Mouse (Mus musculus) NIH3T3 (cell line): ENCODE results near the gene Shisal2a.
A peak's percentile ranks its signal among the peaks of the same experiment; 100 is the strongest.

Experiments used
- DNase-seq: peaks from one replicate; pipeline ENCODE4 v3.0.0-alpha.2; 2012; ENCODE audit warnings: low read depth

Shisal2a gene

DNA sequence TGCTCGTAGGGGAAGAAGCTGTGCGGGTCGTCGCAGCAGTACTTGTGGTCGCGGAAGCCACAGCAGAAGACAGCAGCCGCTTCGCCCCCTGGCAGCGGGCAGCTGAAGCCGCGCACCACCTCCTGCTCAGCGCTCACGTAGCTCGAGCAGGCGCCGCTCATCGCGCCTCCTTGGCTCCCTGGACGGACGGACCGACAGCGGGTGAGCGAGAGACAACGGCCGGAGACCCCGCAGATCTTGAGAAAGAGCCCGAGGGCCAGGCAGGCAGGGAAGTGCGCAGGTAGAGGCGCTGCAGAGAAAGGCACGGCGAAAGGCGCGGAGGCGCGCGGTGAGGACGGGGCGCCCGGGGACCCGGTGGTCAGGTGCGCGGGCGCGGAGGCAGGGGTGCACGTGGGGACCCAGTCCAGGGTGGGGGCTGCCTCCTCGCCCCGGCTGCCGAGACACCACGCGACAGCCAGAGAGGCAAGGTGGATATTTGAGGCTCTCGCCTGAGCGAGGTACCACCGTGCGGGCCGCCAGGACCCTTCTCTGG lies at the start of gene Shisal2a:
TSS of gene Shisal2a (minus strand) at position 167 of the 532 bp plus-strand sequence.
- DNase-seq, result no peak

- DNase-seq, result no peak
These were observed 48.4 kb upstream of the Shisal2a start for GRCm38 (mm10) chr4:108431561-108431936.

DNA sequence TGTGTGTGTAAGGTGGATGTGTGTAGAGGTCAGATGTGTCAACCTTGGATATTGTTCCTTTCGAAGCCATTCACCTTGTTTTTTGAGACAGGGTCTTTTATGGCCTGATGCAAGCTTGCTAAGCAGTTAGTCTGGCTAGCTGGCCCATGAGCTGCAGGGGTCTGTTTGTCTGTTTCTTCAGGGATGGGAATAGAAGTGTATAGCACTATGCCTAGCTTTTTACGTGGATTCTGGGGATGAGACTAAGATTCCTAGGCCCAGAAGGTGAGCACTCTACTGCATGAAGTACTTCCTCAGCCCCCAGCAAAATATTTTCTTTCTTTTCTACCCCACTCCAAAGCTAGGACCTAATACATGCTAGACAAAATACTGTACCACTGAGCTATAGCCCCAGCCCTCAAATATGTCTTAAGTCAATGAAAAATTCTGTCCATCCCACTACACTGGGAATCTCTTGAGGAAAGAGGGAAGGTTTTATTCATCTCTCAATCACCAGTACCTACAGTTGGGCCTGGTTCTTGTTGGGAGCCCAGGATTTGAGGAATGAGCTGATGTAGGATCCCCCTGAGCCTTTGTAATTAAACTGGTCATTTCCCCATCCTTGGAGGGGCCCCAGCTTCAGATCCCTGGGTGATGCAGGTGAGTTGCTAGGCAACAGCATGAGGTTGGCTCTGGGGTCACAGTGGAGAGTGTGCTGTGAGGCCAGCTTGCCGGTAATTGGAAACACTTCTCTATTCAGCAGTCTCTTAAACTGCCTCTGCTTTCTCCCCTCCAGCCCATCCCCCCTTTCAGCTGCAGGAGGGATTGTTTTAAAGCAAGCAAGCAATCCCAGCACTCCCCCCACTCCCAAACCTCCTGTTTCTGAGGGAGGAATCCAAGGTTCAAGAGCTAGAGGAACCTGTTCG lies 47.8 kb upstream of the Shisal2a start:
- peak; percentile 13 for DNase-seq

DNA sequence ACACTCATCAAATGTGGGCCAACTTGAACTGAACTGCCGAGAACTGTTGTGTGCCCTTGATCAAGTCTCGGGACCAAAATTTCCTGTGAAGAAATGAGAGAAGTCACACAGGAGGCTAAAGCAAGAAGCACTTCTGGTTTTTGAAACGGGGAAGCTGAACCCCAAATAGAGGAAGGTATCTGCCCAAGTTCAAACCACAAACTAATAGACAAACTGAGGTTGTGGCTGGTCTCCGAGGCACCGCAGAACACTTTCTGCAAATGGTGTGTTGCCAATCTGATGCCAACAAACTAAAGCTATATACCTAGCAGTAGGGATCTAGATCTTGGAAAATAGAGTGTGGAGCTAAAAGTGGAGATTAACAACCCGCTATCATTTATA lies 45.2 kb upstream of the Shisal2a start:
- no peak for DNase-seq

- no peak for DNase-seq
These were observed 44.7 kb upstream of the Shisal2a start for GRCm38 (mm10) chr4:108427719-108428340.

DNA sequence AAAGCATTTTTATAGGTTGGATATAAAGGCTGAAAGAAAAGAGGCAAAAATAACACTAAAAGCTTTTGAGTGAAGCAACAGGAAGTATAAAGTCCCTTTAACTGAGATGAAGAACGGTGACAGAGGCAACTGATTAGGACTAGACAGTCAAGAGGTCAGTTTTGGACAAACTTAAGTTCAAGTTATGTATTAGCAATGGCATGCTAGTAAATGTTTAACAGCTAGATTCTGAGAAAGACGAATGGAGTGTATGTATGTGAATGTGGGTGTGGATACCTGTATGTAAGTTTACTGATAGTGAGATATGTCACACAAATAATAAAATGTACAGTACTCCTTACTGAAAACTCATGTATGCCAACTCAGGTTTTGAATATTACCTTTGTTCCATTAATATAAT lies 41.4 kb upstream of the Shisal2a start:
- no peak for DNase-seq

- DNase-seq, result no peak
These were observed 24.5 kb upstream of the Shisal2a start for GRCm38 (mm10) chr4:108407621-108408020.

DNA sequence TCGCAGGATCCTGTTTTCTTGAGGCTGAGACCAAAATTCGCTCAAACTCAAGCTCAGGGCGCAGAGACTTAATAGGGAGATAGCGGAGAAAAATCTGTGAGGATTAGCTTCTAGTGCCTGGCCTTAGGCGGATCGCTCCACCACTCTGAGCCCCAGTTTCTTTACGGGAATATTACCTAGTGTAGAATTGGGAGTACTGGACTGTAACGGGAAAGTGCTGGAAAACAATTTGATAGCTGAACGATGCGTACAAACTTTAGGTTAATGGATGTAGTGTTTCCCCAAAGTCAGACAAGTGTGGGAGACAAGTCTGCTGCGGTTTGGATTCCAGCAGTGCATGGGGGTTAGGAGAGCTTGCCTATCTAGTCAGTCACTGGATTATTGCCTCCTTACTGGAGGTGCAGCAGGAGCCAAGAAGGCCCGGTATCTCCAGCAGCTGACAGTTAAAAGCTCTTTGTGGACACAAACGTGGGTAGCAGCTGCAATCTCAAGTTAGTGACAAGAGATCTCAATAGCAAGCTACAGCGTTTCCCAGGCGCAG lies 23.8 kb upstream of the Shisal2a start, which contains the start of gene Gpx7:
TSS of gene Gpx7 (minus strand) at position 101 of the 541 bp plus-strand sequence.
- DNase-seq, result peak; percentile 29

DNA sequence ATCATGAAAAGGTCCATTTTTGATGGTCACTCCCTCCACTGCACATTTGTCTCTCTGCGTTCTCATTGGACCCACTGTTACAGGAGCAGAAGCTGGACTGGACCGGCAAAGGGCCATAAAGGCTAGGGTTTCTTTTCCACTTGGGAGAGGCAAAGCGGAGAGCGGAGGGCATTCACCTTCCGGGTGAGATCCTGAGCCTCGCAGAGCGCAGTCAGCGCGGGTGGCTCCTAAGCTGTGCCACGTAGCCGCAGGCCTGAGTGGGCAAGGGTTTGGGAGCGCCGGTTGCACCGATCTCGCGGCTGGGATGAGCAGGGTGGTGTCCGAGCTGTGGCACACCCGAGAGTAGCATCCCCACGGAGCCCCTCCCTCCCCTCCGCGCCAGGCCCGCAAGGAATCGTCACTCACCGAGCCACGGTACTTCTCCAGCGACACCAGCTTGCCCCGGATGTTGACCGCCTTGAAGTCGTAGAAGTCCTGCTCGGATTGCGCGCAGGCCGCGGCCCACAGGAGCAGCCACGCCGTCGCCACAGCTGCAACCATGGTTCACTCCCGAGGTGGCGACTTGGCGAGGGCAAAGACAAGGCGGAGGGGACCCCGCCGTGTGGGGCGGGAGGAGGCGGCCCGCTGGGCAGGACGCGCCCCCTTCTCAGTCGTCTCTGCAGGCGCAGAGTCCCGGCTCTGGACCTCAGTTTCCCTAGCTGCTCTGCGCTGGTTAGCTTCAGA lies 23.1 kb upstream of the Shisal2a start:
- DNase-seq, result peak; percentile 56

GRCm38 (mm10) chr4:108405766-108406137 lies 22.6 kb upstream of the Shisal2a start:
- DNase-seq, result peak; percentile 70

DNA sequence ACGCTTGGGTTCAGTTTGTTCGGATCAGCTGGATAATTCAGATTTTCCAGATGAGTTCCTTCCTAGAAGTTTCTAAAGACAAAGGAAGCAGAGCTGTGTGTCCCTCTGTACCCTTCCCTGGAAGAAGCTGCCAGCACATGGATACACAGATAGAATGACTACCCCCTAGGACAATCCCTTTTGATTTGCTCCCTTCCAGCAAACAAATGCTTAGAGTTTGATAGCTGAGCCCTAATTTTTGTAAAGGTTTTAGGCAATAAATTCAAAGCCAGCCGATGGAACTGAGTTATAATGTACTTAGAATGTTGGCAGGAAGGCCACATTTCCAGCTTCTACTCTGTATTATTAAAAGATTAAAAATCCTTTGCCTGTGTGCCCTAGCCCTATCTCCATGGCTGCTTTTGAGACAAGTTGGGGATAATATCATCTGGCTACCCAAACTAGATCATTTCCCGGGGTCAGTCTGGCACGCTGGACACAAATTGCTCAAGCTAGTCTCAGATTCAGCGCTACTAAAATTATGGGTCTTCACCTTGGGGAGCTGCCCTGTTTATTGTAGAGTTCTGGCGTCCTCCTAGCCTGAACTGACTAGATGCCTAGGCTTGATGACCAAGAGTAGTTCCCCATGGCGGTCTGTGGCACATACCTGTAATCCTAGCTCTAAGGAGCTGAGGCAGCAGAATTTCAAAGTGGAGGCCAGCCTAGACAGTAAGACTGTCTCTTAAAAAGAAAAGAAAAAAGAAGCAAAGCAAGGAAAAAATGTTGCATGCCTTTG lies 20.9 kb upstream of the Shisal2a start:
- DNase-seq, result no peak

GRCm38 (mm10) chr4:108400395-108400794 lies 17.2 kb upstream of the Shisal2a start:
- peak; percentile 82 for DNase-seq

- DNase-seq, result no peak
These were observed 11.1 kb upstream of the Shisal2a start for GRCm38 (mm10) chr4:108394236-108394635.

DNA sequence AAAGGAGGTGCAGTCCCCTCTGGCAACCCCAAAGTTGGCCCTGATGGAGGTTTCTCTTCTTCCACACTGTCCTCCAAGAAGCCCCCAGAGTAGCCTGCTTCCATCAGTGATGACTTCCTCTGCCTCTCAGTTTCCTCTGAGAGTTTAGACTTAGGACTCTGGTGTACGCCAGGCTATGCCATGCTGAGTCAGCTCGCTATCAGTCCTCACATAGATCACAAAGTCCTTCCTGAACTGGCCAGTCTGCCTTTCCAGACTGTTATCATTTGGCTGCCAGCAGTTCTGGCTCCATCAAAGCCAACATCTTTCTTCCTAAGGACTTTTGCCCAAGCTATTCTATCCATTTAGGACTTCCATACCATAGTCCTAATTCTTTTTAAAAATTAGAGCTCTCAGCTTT lies 9.4 kb upstream of the Shisal2a start:
- DNase-seq, result no peak

- no peak for DNase-seq
These were observed 8.0 kb upstream of the Shisal2a start for GRCm38 (mm10) chr4:108391124-108391523.

DNA sequence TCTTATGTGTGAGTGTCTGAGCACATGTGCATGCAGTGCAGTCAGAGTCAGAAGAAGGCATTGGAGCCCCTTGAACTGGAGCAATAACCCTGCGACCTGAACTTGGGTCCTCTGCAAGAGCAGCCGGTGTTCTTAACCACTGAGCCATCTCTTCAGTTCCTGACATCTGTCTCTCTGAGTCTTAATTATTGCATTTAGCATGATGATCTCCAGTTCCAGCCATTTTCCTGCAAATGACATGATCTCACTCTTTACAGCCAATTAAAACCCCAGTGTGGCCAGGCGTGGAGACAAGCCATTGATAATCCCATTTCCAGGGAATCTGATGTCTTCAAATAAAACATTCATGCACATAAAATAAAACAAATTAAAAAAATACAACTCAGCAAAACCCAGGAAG lies 5.6 kb upstream of the Shisal2a start:
- no peak for DNase-seq

DNA sequence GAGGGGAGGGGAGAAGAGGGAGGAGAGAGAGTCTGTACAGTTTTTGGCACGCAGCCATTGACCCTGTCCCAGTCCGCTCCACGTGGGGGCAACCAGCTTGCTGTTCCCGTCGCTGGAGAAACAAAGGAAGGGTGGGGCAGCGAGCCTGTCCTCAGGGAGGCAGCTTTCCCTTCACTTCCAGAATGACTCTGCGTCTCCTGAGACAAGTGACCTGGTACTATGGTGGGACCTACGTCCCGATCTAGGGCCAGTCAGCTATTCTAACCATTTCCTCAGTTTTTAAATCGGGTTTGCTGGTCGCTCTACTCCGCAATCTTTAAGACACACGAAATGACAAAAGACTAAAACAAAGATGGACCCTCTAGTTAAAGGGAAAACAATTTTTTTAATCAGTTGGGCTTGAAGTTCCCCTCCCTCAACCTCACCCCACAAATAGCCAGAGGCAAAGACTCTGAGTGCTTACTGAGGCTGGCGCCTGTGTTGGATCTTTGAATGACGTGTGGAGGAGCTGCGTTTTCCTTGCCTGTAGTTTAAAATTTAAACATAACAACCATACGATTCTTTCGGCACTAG lies 4.6 kb upstream of the Shisal2a start:
- DNase-seq, result peak; percentile 64

DNA sequence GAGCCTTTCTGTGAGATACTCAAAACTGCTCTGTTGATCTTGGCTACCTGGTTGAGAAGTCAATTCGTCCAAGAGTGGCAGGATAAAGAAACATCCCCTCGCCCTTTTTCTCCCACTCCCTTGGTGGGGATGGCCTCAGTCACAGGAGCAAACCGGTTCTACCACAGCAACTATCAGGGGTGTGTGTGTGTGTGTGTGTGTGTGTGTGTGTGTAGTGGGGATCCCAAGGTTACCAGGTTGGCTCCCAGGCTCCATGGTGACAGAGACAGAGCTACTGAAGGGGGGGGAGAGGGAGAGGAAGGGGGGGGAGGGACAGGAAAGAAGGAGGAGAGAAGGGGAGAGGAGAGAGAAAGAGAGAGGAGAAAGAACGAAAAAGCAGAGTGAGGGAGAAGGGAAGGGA lies 4.0 kb upstream of the Shisal2a start:
- DNase-seq, result no peak

GRCm38 (mm10) chr4:108386087-108386486 lies 2.9 kb upstream of the Shisal2a start:
- DNase-seq, result peak; percentile 40

DNA sequence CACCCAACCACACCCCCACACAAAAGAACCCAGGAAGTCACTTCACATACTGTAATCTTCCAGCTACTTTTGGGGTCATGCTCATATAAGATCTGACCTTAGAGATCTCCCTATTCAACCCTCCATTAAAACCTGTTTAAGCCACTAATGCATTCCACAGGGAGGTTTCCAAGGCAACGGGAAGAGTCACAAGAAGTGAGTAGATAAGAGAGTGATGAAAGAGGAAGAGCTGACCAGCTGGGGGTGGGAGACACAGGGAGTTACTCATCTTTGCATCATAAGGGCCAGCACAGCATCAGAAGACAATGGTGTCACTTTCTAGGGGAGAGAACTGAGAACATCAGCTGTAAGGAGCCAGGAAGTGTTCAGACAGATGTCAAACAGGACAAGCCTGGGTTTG lies 3.0 kb downstream of the Shisal2a start:
- peak; percentile 56 for DNase-seq

- DNase-seq, result no peak
These were observed 3.7 kb downstream of the Shisal2a start for GRCm38 (mm10) chr4:108379476-108379875.
